Mouse (Mus musculus): ENCODE data around the gene Rxfp2. TPM values are rescaled to one million over a fixed set of nuclear protein-coding genes. Genes with fewer than 3 reads are reported as not detected.
A peak's percentile ranks its signal among the peaks of the same experiment; 100 is the strongest.

The Rxfp2 gene
- polyA plus RNA-seq, 1 experiment from 2014 or later: 0.64 TPM

DNA sequence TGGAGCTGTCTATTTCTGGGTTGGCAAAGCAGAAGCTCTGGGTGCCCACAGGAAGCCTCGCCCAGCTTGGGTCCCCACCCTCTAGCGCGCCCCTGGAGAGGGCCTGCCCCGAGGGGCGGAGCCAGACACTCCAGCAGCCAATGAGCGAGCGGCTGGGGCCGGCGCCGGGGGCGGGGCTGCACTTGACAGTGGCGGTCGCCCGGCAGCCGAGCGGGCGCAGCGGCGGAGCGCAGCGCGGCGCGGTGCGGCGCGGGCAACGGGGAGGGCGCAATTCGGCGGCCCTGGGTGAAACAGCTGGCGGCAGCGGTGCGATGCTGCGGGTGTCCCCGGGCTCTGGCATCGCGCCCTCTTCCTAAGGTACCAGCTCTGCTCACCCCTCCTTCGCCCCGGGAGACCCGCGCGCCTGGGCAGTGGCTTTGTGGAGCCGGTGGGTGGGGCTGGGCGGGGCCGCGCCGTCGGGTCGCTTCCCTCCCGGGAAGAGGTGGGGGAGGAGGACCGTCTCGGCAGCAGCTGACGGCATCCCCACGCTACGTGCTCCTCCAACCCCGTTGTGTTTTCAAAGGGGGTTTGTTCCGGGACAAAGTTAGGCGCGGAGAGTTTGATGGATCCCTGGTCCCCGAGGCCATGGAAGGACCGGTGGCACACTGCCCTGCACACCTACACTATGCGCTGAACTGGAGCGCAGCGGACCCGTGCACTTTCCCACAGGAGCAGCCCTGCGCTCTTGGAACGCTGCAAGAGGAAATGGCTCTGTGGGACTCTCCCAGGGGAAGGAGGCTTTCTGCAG is 100.2 kb downstream of the Rxfp2 start, which contains the start of gene Fry:
Gene Fry (plus strand): TSS at position 191 of the 787 bp plus-strand sequence.
- no peaks in the 10 kb centered on the region for H3K36me3 ChIP-seq
- peaks cover 11% of the 10 kb centered on the region; the same call in 1 of the 2 replicates for H3K4me1 ChIP-seq
- WGBS: under 1% methylated on average over 68 of the region's 68 CpGs
- H3K4me3 ChIP-seq: peak within 1 kb of the TSS; percentile 81
- peaks cover 27% of the 10 kb centered on the region for H3K27me3 ChIP-seq (ENCODE audit: low read depth, poor library complexity, severe bottlenecking)
- 0 out of 2 replicates have a peak, but pooled peaks cover 5% of the 10 kb centered on the region for H3K9me3 ChIP-seq (replicated peaks)
- peak within 1 kb of the TSS; percentile 82 for H3K27ac ChIP-seq (replicated peaks)
- peak; percentile 87 for DNase-seq (ENCODE audit: low spot score)

- Histone ChIP-seq H3K4me3 (no peak overlapping the region), H3K4me1 (peaks cover 11% of the 10 kb centered on the region; the same call in 1 of the 2 replicates), H3K27me3 (ENCODE audit: low read depth, poor library complexity, severe bottlenecking) (peaks cover 27% of the 10 kb centered on the region), H3K27ac (replicated peaks) (no peak overlapping the region), H3K36me3 (no peaks in the 10 kb centered on the region), H3K9me3 (replicated peaks) (0 out of 2 replicates have a peak, but pooled peaks cover 5% of the 10 kb centered on the region)
- DNase-seq (ENCODE audit: low spot score): no peak
- WGBS: 86% methylated on average over 8 of the region's 8 CpGs
These were observed 102.2 kb downstream of the Rxfp2 start for GRCm38 (mm10) chr5:150120676-150121075.

DNA sequence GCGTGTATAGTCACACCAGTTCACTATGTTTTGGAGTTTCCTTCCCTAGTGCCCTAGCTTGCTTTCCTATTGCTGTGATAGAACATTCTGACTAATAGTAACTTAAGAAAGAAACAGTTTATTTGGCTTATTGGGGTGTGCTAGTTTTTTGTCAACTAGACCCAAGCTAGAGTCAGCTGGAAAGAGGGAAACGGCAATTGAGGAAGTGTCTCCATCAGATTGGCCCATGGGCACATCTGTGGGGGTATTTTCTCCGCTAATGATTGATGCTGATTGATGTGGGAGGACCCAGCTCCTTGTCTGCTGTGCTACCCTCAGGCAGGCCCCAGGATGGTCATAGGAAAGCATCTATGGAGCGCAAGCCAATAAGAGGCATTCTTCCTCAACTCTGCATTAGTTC is 103.6 kb downstream of the Rxfp2 start:
- WGBS: 89% methylated on average over 4 of the region's 4 CpGs
- Histone ChIP-seq H3K27me3 (ENCODE audit: low read depth, poor library complexity, severe bottlenecking) (peaks cover 27% of the 10 kb centered on the region), H3K9me3 (replicated peaks) (0 out of 2 replicates have a peak, but pooled peaks cover 2% of the 10 kb centered on the region), H3K4me1 (peaks cover 11% of the 10 kb centered on the region; the same call in 1 of the 2 replicates), H3K27ac (replicated peaks) (no peak overlapping the region), H3K4me3 (no peak overlapping the region), H3K36me3 (no peaks in the 10 kb centered on the region)
- DNase-seq (ENCODE audit: low spot score): no peak

DNA sequence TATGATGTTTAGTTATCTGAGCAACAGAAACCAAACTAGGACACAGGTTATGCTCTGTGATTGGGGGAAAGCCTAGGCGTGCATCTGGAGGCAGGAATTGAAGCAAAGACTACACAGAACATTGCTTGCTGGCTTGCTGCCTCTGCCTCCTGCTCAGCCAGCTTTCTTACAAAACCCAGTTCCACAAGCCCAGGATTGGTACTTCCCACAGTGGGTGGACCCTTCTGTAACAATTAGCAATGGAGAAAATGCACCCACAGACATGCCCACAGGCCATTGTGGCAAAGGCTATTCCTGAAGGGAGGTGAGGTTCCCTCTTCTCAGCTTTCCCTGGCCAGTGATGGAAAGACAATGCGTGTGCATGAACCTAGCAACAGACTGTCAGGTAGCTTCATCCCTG is 104.1 kb downstream of the Rxfp2 start:
- Histone ChIP-seq H3K36me3 (no peaks in the 10 kb centered on the region), H3K4me3 (no peak overlapping the region), H3K4me1 (peaks cover 11% of the 10 kb centered on the region; the same call in 1 of the 2 replicates), H3K27ac (replicated peaks) (no peak overlapping the region), H3K27me3 (ENCODE audit: low read depth, poor library complexity, severe bottlenecking) (peaks cover 24% of the 10 kb centered on the region), H3K9me3 (replicated peaks) (no peaks in the 10 kb centered on the region)
- WGBS: 83% methylated on average over 2 of the region's 2 CpGs
- DNase-seq (ENCODE audit: low spot score): no peak

DNA sequence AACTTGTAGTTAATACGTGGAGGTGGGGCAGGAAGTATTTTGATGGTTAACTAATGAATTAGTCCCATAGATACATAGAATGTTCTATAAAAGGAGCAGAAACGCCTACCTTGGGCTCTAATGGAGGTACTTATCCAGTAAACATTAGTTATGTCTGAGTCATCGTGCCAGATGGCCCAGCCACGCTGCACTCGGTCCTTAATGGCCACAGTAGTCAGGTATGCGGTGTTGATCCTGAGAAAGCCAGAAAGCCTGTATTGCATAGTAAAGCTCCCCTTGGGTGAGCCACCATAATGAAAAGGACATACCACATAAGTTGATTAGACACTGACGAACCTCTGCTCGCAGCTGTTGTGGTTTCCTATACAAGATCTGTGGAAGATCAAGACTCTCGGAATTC is 107.4 kb downstream of the Rxfp2 start:
- Histone ChIP-seq H3K4me1 (no peaks in the 10 kb centered on the region), H3K9me3 (replicated peaks) (no peaks in the 10 kb centered on the region), H3K27me3 (ENCODE audit: low read depth, poor library complexity, severe bottlenecking) (0 out of 2 replicates have a peak, but pooled peaks cover 3% of the 10 kb centered on the region), H3K27ac (replicated peaks) (no peak overlapping the region), H3K36me3 (no peaks in the 10 kb centered on the region), H3K4me3 (no peak overlapping the region)
- WGBS: 88% methylated on average over 9 of the region's 9 CpGs
- DNase-seq (ENCODE audit: low spot score): no peak

DNA sequence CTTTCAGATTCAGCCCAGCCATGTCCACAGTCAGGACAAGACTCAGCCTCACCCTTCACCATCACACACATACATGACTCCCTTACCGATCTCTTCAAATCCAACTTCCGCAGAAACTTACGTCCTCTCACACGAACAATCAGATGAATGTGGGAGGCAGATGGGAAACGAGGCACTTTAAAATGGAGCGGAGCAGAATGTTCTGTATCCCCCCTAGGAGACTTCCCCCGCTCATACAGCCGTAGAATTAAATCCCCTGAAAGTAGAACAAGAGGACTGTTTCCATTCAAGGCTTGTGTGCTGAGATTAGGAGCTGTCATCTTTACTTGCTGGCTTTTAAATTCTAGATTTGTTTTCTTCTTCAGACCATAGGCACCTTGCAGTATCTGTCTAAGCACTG is 110.0 kb downstream of the Rxfp2 start:
- WGBS: 88% methylated on average over 8 of the region's 8 CpGs
- DNase-seq (ENCODE audit: low spot score): no peak
- Histone ChIP-seq H3K27ac (replicated peaks) (no peak overlapping the region), H3K4me1 (no peaks in the 10 kb centered on the region), H3K4me3 (no peak overlapping the region), H3K9me3 (replicated peaks) (no peaks in the 10 kb centered on the region), H3K27me3 (ENCODE audit: low read depth, poor library complexity, severe bottlenecking) (no peaks in the 10 kb centered on the region), H3K36me3 (no peaks in the 10 kb centered on the region)

DNA sequence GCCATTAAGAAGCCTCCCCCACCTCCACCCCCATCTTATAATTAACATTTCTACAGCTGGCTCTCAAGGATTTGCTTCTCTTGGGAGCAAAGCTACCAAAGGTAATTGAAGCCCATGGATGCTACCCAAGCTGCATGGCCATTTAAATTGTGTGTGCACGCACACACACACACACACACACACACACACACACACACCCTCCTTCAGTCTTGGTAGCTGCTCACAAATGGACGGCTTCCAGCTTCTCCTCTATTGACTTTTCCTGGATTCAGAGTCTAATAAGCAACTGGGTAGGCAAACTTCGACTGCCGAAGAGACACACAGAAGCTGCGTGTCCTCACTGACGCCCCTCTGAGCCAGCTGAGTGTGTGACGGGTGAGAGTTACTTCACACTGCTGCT is 111.7 kb downstream of the Rxfp2 start:
- no peaks in the 10 kb centered on the region for H3K4me1 ChIP-seq
- no peak overlapping the region for H3K4me3 ChIP-seq
- H3K36me3 ChIP-seq: no peaks in the 10 kb centered on the region
- no peak overlapping the region for H3K27ac ChIP-seq (replicated peaks)
- H3K27me3 ChIP-seq (ENCODE audit: low read depth, poor library complexity, severe bottlenecking): no peaks in the 10 kb centered on the region
- 88% methylated on average over 7 of the region's 7 CpGs for WGBS
- no peaks in the 10 kb centered on the region for H3K9me3 ChIP-seq (replicated peaks)
- no peak for DNase-seq (ENCODE audit: low spot score)

GRCm38 (mm10) chr5:150131166-150131565 is 112.7 kb downstream of the Rxfp2 start:
- H3K4me3 ChIP-seq: no peak overlapping the region
- WGBS: 94% methylated on average over 7 of the region's 7 CpGs
- no peak for DNase-seq (ENCODE audit: low spot score)
- no peaks in the 10 kb centered on the region for H3K36me3 ChIP-seq
- H3K4me1 ChIP-seq: no peaks in the 10 kb centered on the region
- H3K27ac ChIP-seq (replicated peaks): no peak overlapping the region
- no peaks in the 10 kb centered on the region for H3K27me3 ChIP-seq (ENCODE audit: low read depth, poor library complexity, severe bottlenecking)
- H3K9me3 ChIP-seq (replicated peaks): no peaks in the 10 kb centered on the region

Other genes with a start within 250 kb of the Rxfp2 start
- gene Fry, start 100.0 kb downstream of the Rxfp2 start, polyA plus RNA-seq (2016; fragmentation: Nextera tagmentation; extraction: Ambion mirVana): 3.4 and 6.7 TPM in 2 replicates

Data from midbrain, embryonic 10.5 days (tissue).